Mouse (Mus musculus) lung, adult 2 months (tissue): ENCODE results near the gene Rab11fip3.

Experiments
- CTCF ChIP-seq: fragments of 200-500 bp; IDR thresholded peaks from 2 replicates; pipeline ENCODE4 v1.5.1; 2011; ENCODE audit warnings: mild to moderate bottlenecking, low read length, control low read depth; ENCODE audit not compliant: insufficient read depth
- POLR2A ChIP-seq: fragments of 200-500 bp; IDR thresholded peaks from 2 replicates; pipeline ENCODE4 v1.6.1; 2011; ENCODE audit warnings: low read depth, mild to moderate bottlenecking, control low read depth, low read length, borderline replicate concordance; ENCODE audit errors: extremely low read depth

GRCm38 (mm10) chr17:26020848-26021347, 48.5 kb downstream of the Rab11fip3 start:
- no peak for TF ChIP-seq POLR2A
- TF ChIP-seq CTCF = no peak
